Comparison of ENCODE assay signal across 9 mouse cellular contexts in genomic region chr2:72995346-72996097, GRCm38 (mm10). TPM values are rescaled to one million over a fixed set of nuclear protein-coding genes. Genes with fewer than 3 reads are reported as not detected.
DNase-seq lines count a peak whose midpoint lies in the region; ATAC-seq and TF ChIP-seq lines count a peak whose summit lies in the region.
"Had no signal": no experiment of that assay in that cellular context is flagged by ENCODE, and none has a peak within 500 bp of the region (broad histone marks: within the 10 kb centered on the region; RNA-seq: fewer than 3 reads in every experiment).

No protein-coding gene starts in this region.

- H3K9ac ChIP-seq in intestine, postnatal 0 days (ENCODE audit: low read depth, low read length) = no peak overlapping the region
- no peak overlapping the region for H3K9ac ChIP-seq in limb, embryonic 13.5 days

- no peaks in the 10 kb centered on the region for H3K9me3 ChIP-seq in intestine, postnatal 0 days (ENCODE audit: control insufficient read depth)
- no peaks in the 10 kb centered on the region; the same call in 1 of the 2 replicates for H3K9me3 ChIP-seq in limb, embryonic 13.5 days

- no peaks in the 10 kb centered on the region for H3K27me3 ChIP-seq in intestine, postnatal 0 days (replicated peaks; ENCODE audit: control insufficient read depth, insufficient read depth, low read length)
- no peaks in the 10 kb centered on the region for H3K27me3 ChIP-seq in limb, embryonic 13.5 days

- DNase-seq in 3T3-L1 (ENCODE audit: low read depth, low spot score) = peak; percentile 92
- DNase-seq in Muller cell, postnatal 12 days (ENCODE audit: inconsistent ontology term) = peak; percentile 87
- peak; percentile 48 for DNase-seq in embryo, embryonic 11 days
- peak; percentile 28 to 67 for DNase-seq in gastrocnemius, postnatal 4 days (ENCODE audit: low spot score in 2 of 2)

- no peaks in the 10 kb centered on the region for H3K36me3 ChIP-seq in intestine, postnatal 0 days (ENCODE audit: control insufficient read depth, insufficient read depth)
- no peaks in the 10 kb centered on the region for H3K36me3 ChIP-seq in limb, embryonic 13.5 days

- 49% methylated on average over 9 of the region's 9 CpGs for WGBS in intestine, postnatal 0 days
- 22% methylated on average over 9 of the region's 9 CpGs for WGBS in limb, embryonic 13.5 days

- H3K4me1 ChIP-seq in intestine, postnatal 0 days (replicated peaks; ENCODE audit: control insufficient read depth, insufficient read depth, low read length) = no peaks in the 10 kb centered on the region
- peaks cover 21% of the 10 kb centered on the region for H3K4me1 ChIP-seq in limb, embryonic 13.5 days

- ATAC-seq in intestine, postnatal 0 days = no peak
- peak; percentile 91 for ATAC-seq in limb, embryonic 13.5 days (ENCODE audit: low FRiP score, low read depth)
- ATAC-seq in neutrophil, adult 5-6 weeks (ENCODE audit: extremely low read depth, insufficient number of reproducible peaks, low FRiP score, poor library complexity, severe bottlenecking) = peak; percentile 19
- no peak for ATAC-seq in erythroblast, adult 5-6 weeks (replicated peaks; ENCODE audit: low FRiP score, poor library complexity, severe bottlenecking)

- no peak for TF ChIP-seq CTCF in intestine, postnatal 0 days (IDR thresholded peaks at IDR 0.05; ENCODE audit: low read depth)

- H3K27ac ChIP-seq in intestine, postnatal 0 days (ENCODE audit: low read depth, low read length) = peak overlapping the region; percentile 50; the same call in 1 of the 2 replicates
- peak overlapping the region; percentile 92 for H3K27ac ChIP-seq in limb, embryonic 13.5 days

- H3K4me3 ChIP-seq in intestine, postnatal 0 days (ENCODE audit: low read depth, low read length) = no peak overlapping the region
- no peak overlapping the region; the same call in 1 of the 2 replicates for H3K4me3 ChIP-seq in limb, embryonic 13.5 days

- H3K4me2 ChIP-seq in intestine, postnatal 0 days (replicated peaks; ENCODE audit: low read depth) = no peak overlapping the region
- H3K4me2 ChIP-seq in limb, embryonic 13.5 days (replicated peaks) = peak overlapping the region; percentile 35

RNA-seq across cellular contexts. Expression of gene Gm11084, which starts 9.0 kb away (rescaled TPM):
- not detected for total RNA-seq in gastrocnemius, postnatal 4 days (2021)
- polyA plus RNA-seq in intestine, postnatal 0 days (2015; fragmentation: Nextera tagmentation; extraction: Ambion mirVana) = not detected in 2 replicates
- polyA plus RNA-seq in limb, embryonic 13.5 days (2015; fragmentation: Nextera tagmentation; extraction: Ambion mirVana) = not detected in 2 replicates
- total RNA-seq in neutrophil, adult 5-6 weeks (2017) = not detected in 2 replicates
- not detected in 2 replicates for total RNA-seq in erythroblast, adult 5-6 weeks (2015; ENCODE audit: low replicate concordance)
- not detected in 2 replicates for total RNA-seq in erythroblast, adult 5-6 weeks (2017; ENCODE audit: low replicate concordance)
- polyA plus RNA-seq: gonadal fat pad, adult 2 months had no signal

RNA-seq across cellular contexts. Expression of gene Sp3, which starts 15.3 kb away (rescaled TPM):
- total RNA-seq in gastrocnemius, postnatal 4 days (2021) = 10 to 100 TPM; 63.8 to 69.6 TPM
- polyA plus RNA-seq in intestine, postnatal 0 days (2015; fragmentation: Nextera tagmentation; extraction: Ambion mirVana) = 25.4 and 28.0 TPM in 2 replicates
- 64.1 and 65.4 TPM in 2 replicates for polyA plus RNA-seq in limb, embryonic 13.5 days (2015; fragmentation: Nextera tagmentation; extraction: Ambion mirVana)
- total RNA-seq in neutrophil, adult 5-6 weeks (2017) = 249 and 279 TPM in 2 replicates
- 55.8 and 86.7 TPM in 2 replicates for total RNA-seq in erythroblast, adult 5-6 weeks (2015; ENCODE audit: low replicate concordance)
- 115 and 140 TPM in 2 replicates for total RNA-seq in erythroblast, adult 5-6 weeks (2017; ENCODE audit: low replicate concordance)

Comparison
In these comparisons a context has a peak if more than half of its experiments do, and no peak if none do; other contexts are left out.
1. ATAC-seq: peak in limb, embryonic 13.5 days (single experiment) and neutrophil, adult 5-6 weeks (single experiment); none in intestine, postnatal 0 days (single experiment) and erythroblast, adult 5-6 weeks (single experiment).
2. Peak in every context shown above with its lines, with median percentiles within 50 percentile points of each other: DNase-seq.